Mouse (Mus musculus) inflammation-experienced regulatory T-cells, adult 16 weeks (primary cell): Measurements from ENCODE around the gene Olfr1314. TPM values are rescaled to one million over a fixed set of nuclear protein-coding genes. Genes with fewer than 3 reads are reported as not detected.

Source experiments
- polyA plus RNA-seq: library from polyadenylated mRNA; unstranded; fragments of 100-300 nt; shearing (Covaris generic); gene quantifications from one replicate; pipeline ENCODE4 v1.2.1, GENCODE M21; 2017

Gene Olfr1314
- not detected for polyA plus RNA-seq

GRCm38 (mm10) chr2:112096681-112097080 lies at the start of gene Olfr1314:
TSS of gene Olfr1314 (minus strand) at chr2:112096781.

GRCm38 (mm10) chr2:112140029-112140428 lies 43.4 kb upstream of the Olfr1314 start, which contains the start of gene Olfr1317:
TSS of gene Olfr1317 (plus strand) at chr2:112140329.

GRCm38 (mm10) chr2:112134877-112135276 lies 38.3 kb upstream of the Olfr1314 start, which contains the start of gene Olfr1316:
TSS of gene Olfr1316 (minus strand) at chr2:112134977.

GRCm38 (mm10) chr2:112115340-112115739 lies 18.8 kb upstream of the Olfr1314 start, which contains the start of gene Olfr1315-ps1:
TSS of gene Olfr1315-ps1 (minus strand) at chr2:112115440.

GRCm38 (mm10) chr2:112077743-112078142 lies 18.8 kb downstream of the Olfr1314 start, which contains the start of gene Olfr1313:
TSS of gene Olfr1313 (minus strand) at chr2:112077843.

GRCm38 (mm10) chr2:112050138-112050537 lies 46.4 kb downstream of the Olfr1314 start, which contains the start of gene Olfr1312:
TSS of gene Olfr1312 (minus strand) at chr2:112050238.

Other genes with a start within 250 kb of the Olfr1314 start
- gene Olfr1305, start 219.6 kb downstream of the Olfr1314 start, polyA plus RNA-seq: not detected
- not detected for gene Olfr1306, start 180.5 kb downstream of the Olfr1314 start, polyA plus RNA-seq
- gene Olfr1307, start 147.3 kb downstream of the Olfr1314 start, polyA plus RNA-seq: 0.02 TPM
- gene Olfr1308, start 131.8 kb downstream of the Olfr1314 start, polyA plus RNA-seq: not detected
- gene Olfr1309, start 106.5 kb downstream of the Olfr1314 start, polyA plus RNA-seq: not detected
- not detected for gene Olfr1310, start 84.1 kb downstream of the Olfr1314 start, polyA plus RNA-seq
- gene Olfr1311, start 72.4 kb downstream of the Olfr1314 start, polyA plus RNA-seq: not detected
- gene Olfr1312, start 46.5 kb downstream of the Olfr1314 start, polyA plus RNA-seq: not detected
- gene Olfr1313, start 18.9 kb downstream of the Olfr1314 start, polyA plus RNA-seq: not detected
- not detected for gene Olfr1315-ps1, start 18.7 kb upstream of the Olfr1314 start, polyA plus RNA-seq
- not detected for gene Olfr1316, start 38.2 kb upstream of the Olfr1314 start, polyA plus RNA-seq
- gene Olfr1317, start 43.5 kb upstream of the Olfr1314 start, polyA plus RNA-seq: not detected
- not detected for gene Olfr1318, start 57.4 kb upstream of the Olfr1314 start, polyA plus RNA-seq
- gene Lpcat4, start 142.7 kb upstream of the Olfr1314 start, polyA plus RNA-seq: 88.3 TPM
- gene Nutm1, start 162.5 kb upstream of the Olfr1314 start, polyA plus RNA-seq: not detected
- gene Nop10, start 165.1 kb upstream of the Olfr1314 start, polyA plus RNA-seq: 157 TPM
- gene Slc12a6, start 169.0 kb upstream of the Olfr1314 start, polyA plus RNA-seq: 109 TPM
- not detected for gene Gm21985, start 169.5 kb upstream of the Olfr1314 start, polyA plus RNA-seq